Mouse (Mus musculus) spleen, adult 2 months (tissue): ENCODE measurements around the gene Gzmk.
"Not testable (repeated sequence)": the region's sequence is repeated elsewhere in the genome, so short reads cannot be mapped to it uniquely, and the experiment has no call there.

Source experiments
- CTCF ChIP-seq: fragments of 200-500 bp; IDR thresholded peaks from 2 replicates; pipeline ENCODE4 v1.5.1; 2011; ENCODE audit warnings: mild to moderate bottlenecking, inconsistent platforms; ENCODE audit not compliant: insufficient read depth, insufficient read length, insufficient replicate concordance; ENCODE audit errors: extremely low read depth
- POLR2A ChIP-seq: fragments of 200-500 bp; IDR thresholded peaks from 2 replicates; pipeline ENCODE4 v1.6.1; 2011; ENCODE audit warnings: low read depth, low read length, inconsistent platforms

DNA sequence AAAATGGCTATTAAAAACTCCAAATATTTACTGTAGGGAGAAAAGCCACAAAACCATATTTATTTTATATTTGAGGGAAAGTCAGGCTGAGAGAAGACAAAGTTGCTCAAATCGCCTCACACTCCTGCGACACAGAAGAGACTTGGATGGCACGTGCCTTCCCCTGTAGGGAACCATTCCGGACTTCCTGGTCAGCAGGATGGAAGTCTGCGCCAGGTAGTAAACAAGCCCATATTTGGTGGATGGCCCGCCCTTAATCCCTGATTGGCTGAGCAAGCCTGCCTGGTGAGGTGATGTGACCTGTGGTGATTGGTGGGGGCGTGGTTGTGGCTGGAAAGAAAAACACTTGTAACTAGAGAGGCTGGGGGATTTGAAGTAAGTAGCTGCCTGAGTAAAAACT lies 26.9 kb upstream of the Gzmk start:
- not testable (repeated sequence) for TF ChIP-seq CTCF, POLR2A
